Mouse (Mus musculus) Patski (cell line): ENCODE measurements around the gene Ap1m1. TPM values are rescaled to one million over a fixed set of nuclear protein-coding genes. Genes with fewer than 3 reads are reported as not detected.

Experiments
- ATAC-seq: fragments of 100-300 bp; one replicate; pipeline ENCODE4 v1.8.0; 2021
- CTCF ChIA-PET: fragments of 350-600 bp; sonication (Branson Sonifier 250); formaldehyde crosslinking; loops from one replicate; lab custom pipeline; 2022; ENCODE audit warnings: inconsistent platforms; lab: Charles Lee
- POLR2A ChIA-PET: fragments of 350-600 bp; sonication (Branson Sonifier 250); formaldehyde crosslinking; loops from one replicate; lab custom pipeline; 2022; ENCODE audit warnings: antibody characterized with exemption, inconsistent platforms; lab: Charles Lee
- DNase-seq: peaks from one replicate; pipeline ENCODE4 v3.0.0-alpha.2; 2011; ENCODE audit warnings: low read depth, low spot score
- H3K27me3 ChIP-seq: fragments of 371-371 bp; one replicate; pipeline ENCODE4 v1.5.1; 2021
- CTCF ChIP-seq: fragments of 100-300 bp; IDR thresholded peaks from one replicate; pipeline ENCODE4 v1.5.1; 2021
- in situ Hi-C: fragments of 300-500 bp; cut with MboI; formaldehyde crosslinking; loops from 3 replicates; pipeline ENCODE4 v1.11.1; 2018; ENCODE audit warnings: low pct_unique_long_range_greater_than_20kb, mixed read lengths
- polyA plus RNA-seq: library from polyadenylated mRNA; unstranded; gene quantifications from one replicate; pipeline ENCODE4 v1.2.3, GENCODE M21; 2021

Gene Ap1m1
- polyA plus RNA-seq, 1 experiment from 2014 or later = 93.1 TPM

DNA sequence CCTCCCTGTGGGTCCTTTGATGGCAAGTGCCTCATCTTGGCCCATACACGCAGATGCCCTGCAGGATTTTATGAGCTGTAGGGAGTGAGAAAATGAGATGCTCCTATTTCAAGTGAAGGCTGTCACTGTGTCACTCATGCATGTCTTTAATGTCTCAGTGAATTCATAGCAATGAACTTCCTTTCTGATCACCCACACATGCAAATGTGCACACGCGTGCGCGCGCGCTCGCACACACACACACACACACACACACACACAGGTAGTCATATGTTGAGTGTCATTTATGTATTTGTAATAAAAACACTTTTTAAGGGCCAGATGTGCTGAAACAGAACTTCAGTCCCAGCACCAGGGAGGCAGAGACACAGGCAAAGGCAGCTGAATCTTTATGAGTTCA is 27.3 kb downstream of the Ap1m1 start:
- TF ChIP-seq CTCF = no peak
- in situ Hi-C loops = loop anchor here (5.0 kb wide), 1 partner anchor 100 kb away; no protein-coding TSS in a partner anchor
- DNase-seq = no peak
- ChIA-PET CTCF (interaction anchor here (1.2 kb wide), 1 partner anchor 27 kb away, joined by 3 read pairs; no protein-coding TSS in a partner anchor), POLR2A (interaction anchor here (0.7 kb wide), 2 partner anchors 52 to 969 kb away, joined by 3 to 5 read pairs; no protein-coding TSS in a partner anchor)
- ATAC-seq = no peak
- no peaks in the 10 kb centered on the region for H3K27me3 ChIP-seq

DNA sequence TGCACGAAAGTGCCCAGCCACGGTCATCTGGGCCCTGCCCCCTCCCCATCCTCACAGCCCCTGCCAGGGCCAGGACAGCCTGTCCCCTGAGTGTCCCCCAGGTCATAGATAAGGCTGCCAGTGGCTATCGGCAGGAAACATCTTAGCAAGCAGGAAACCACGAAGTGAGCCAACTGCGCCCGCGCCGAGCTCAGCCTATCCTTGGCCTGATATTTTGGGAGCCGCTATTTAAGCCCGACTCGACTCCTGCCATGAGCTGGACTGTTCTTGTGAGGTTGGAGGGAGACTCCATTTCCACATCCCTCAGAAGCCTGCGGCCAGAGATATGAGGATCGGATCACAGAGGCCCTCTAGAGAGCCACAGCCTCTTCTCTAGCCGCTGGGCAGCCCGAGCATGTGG is 28.5 kb downstream of the Ap1m1 start:
- no peaks in the 10 kb centered on the region for H3K27me3 ChIP-seq
- ChIA-PET POLR2A (interaction anchor here (0.6 kb wide), 1 partner anchor 92 kb away, joined by 3 read pairs; no protein-coding TSS in a partner anchor), CTCF (interaction anchor here (1.2 to 1.5 kb wide), 2 partner anchors 25 to 26 kb away, joined by 3 read pairs; no protein-coding TSS in a partner anchor)
- DNase-seq (no peak), ATAC-seq (no peak)
- no peak for TF ChIP-seq CTCF
- in situ Hi-C loops = loop anchor here (5.0 kb wide), 1 partner anchor 99 kb away; no protein-coding TSS in a partner anchor

GRCm38 (mm10) chr8:72270606-72271005 is 30.8 kb downstream of the Ap1m1 start:
- DNase-seq = no peak
- no peak for TF ChIP-seq CTCF
- no peaks in the 10 kb centered on the region for H3K27me3 ChIP-seq
- in situ Hi-C loops = no loop called here
- ChIA-PET POLR2A (no interaction called here), CTCF (interaction anchor here (1.3 to 1.7 kb wide), 2 partner anchors 8 to 95 kb away, joined by 4 to 6 read pairs; no protein-coding TSS in a partner anchor)
- no peak for ATAC-seq

DNA sequence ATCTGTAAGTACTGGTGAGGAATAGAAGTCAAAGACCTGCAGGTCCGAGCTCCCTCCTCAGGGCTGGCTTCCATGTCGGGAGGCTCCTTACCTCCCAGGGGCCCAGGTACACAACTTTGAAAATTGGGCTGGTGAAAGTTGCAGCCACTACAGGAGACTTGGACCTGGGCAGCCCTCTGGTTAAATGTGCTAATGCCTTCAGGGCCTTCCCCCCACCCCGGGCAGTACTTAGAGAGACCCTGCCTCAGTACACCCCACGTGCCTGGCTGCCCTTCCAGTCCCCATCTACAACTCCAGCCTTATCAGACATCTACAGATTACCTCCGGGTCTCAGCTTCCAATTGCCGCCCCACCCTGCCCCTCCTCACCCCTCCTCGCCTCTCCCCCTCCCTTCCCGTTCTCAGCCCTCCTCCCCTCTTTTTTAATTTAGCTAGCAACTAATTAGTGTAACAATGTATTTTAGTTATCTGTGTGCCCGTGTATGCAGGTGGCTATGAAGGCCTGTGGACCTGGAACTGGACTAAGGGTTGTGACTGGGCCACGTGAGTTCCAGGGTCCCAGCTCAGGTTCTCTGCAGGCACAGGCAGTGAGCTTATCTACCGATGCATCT is 31.3 kb downstream of the Ap1m1 start:
- no peak for ATAC-seq
- CTCF ChIA-PET = interaction anchor here (1.1 to 1.7 kb wide), 5 partner anchors 9 to 94 kb away, joined by 3 to 6 read pairs (median 3); no protein-coding TSS in a partner anchor
- no peak for TF ChIP-seq CTCF
- DNase-seq = no peak
- POLR2A ChIA-PET = interaction anchor here (0.6 kb wide), 1 partner anchor 110 kb away, joined by 5 read pairs; no protein-coding TSS in a partner anchor
- no peaks in the 10 kb centered on the region for H3K27me3 ChIP-seq
- in situ Hi-C loops = no loop called here

DNA sequence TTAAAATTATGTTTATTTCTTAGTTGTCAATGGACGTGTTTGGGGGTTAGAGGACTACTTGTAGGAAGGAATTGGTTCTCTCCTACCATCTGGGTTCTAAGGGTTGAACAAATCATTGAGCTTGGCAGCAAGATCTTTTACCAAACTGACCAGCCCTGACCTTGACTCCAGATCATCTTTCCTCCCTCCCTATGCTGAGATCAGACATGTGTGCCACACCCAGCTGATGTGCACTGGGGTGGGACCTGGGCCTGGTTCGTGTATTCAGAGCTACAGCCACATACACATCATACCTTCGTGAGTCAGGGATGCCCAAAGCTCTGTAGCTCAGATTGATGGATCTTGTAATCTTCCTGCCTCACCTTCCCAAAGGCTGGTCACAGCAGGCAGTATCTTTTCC is 31.9 kb downstream of the Ap1m1 start:
- H3K27me3 ChIP-seq = no peaks in the 10 kb centered on the region
- POLR2A ChIA-PET = interaction anchor here (0.6 kb wide), 1 partner anchor 109 kb away, joined by 5 read pairs; no protein-coding TSS in a partner anchor
- ATAC-seq = no peak
- in situ Hi-C loops = no loop called here
- CTCF ChIA-PET = interaction anchor here (1.1 to 1.7 kb wide), 5 partner anchors 9 to 93 kb away, joined by 3 to 6 read pairs (median 3); no protein-coding TSS in a partner anchor
- TF ChIP-seq CTCF = no peak
- DNase-seq = no peak

DNA sequence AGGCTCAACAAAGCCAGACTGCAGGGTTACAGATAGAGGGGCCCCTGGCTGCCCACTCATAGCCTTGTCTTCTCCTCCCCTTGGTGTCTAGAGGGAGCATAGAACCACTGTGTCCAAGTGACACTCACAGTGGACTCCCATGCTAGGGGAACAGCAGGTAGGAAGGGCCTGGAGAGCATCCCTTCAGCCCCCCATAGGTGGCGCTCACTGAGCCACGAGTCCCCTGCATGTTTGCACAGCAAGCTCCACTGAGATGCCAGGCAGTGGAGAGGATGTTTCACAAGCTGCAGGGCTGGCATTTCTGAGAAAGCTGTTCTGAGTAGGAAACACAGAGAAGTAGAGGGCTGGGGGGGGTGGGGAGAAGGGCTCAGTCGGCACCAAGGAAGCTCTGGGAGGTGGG is 32.5 kb downstream of the Ap1m1 start:
- H3K27me3 ChIP-seq = no peaks in the 10 kb centered on the region
- ChIA-PET POLR2A (no interaction called here), CTCF (interaction anchor here (0.7 to 1.4 kb wide), 6 partner anchors 17 to 93 kb away, joined by 3 to 5 read pairs (median 3); no protein-coding TSS in a partner anchor)
- in situ Hi-C loops = no loop called here
- peak; percentile 81 for TF ChIP-seq CTCF
- peak; percentile 84 for ATAC-seq
- DNase-seq = no peak

- in situ Hi-C loops = no loop called here
- POLR2A ChIA-PET = no interaction called here
These were observed 33.4 kb downstream of the Ap1m1 start for GRCm38 (mm10) chr8:72273111-72273770.

DNA sequence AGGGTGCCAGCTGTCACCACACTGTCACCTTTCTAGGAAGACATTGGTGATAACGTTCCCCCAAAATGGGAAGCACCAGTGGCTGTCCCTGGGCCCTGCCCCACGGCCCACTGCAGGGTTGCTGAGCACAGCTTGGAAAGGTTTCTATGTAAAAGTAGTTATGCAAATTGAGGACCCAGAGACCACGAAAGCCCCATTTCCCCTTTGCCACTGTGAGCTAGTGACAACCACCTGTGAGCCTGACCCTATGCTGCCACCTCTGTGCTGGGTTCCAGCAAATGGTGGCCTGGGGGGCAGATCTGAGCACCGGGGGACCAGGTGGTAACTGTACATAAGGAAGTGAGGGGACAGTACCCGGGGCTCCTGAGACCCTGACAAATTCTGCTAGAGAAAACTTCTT is 34.0 kb downstream of the Ap1m1 start:
- no peak for TF ChIP-seq CTCF
- H3K27me3 ChIP-seq = no peaks in the 10 kb centered on the region
- DNase-seq (no peak), ATAC-seq (no peak)
- in situ Hi-C loops = no loop called here
- ChIA-PET POLR2A (no interaction called here), CTCF (interaction anchor here (1.0 to 1.4 kb wide), 3 partner anchors 13 to 51 kb away, joined by 3 read pairs; no protein-coding TSS in a partner anchor)

More at GRCm38 (mm10) chr8:72273111-72273770, 33.4 kb downstream of the Ap1m1 start:
- CTCF ChIA-PET = interaction anchor here (0.9 to 1.4 kb wide), 5 partner anchors 13 to 70 kb away, joined by 3 to 5 read pairs (median 3); no protein-coding TSS in a partner anchor
- DNase-seq (no peak), ATAC-seq (no peak)
- no peaks in the 10 kb centered on the region for H3K27me3 ChIP-seq
- TF ChIP-seq CTCF = no peak

GRCm38 (mm10) chr8:72277244-72277643 is 37.4 kb downstream of the Ap1m1 start:
- DNase-seq (no peak), ATAC-seq (no peak)
- ChIA-PET POLR2A (no interaction called here), CTCF (no interaction called here)
- no peak for TF ChIP-seq CTCF
- in situ Hi-C loops = no loop called here
- no peaks in the 10 kb centered on the region for H3K27me3 ChIP-seq

GRCm38 (mm10) chr8:72279151-72279550 is 39.3 kb downstream of the Ap1m1 start:
- CTCF ChIA-PET = no interaction called here
- no peak for DNase-seq
- no peak for TF ChIP-seq CTCF
- in situ Hi-C loops = no loop called here
- no peak for ATAC-seq
- POLR2A ChIA-PET = no interaction called here
- H3K27me3 ChIP-seq = no peaks in the 10 kb centered on the region
